Mouse (Mus musculus): Measurements from ENCODE around the gene Maz.

DNA sequence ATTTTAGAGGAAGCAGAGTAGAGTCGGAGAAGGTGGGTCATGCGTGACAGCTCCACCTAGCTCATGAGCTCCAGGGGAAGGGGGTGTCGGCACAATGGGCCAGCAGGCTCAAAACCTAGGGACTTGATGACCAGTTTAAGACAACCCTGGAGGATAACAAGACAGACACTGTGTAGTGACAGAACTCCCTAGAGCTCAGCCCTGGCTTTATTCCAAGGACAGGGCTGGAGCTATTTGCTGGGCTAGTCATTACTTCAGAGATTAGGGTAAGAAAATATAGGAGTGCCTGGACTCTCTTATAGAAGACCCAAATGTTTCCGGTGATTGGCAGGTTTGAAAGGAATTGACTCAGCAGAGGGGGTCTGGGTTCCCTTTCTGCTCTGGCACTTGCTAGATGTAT is 46.4 kb upstream of the Maz start:
- no peak for TF ChIP-seq CTCF (IDR thresholded peaks at IDR 0.05; ENCODE audit: borderline replicate concordance, extremely low read depth, insufficient read depth, insufficient read length)
- TF ChIP-seq POLR2A (IDR thresholded peaks at IDR 0.05; ENCODE audit: borderline replicate concordance, extremely low read depth, insufficient read depth, insufficient read length, poor library complexity, severe bottlenecking): no peak

Data from brain, embryonic 14.5 days (tissue).